13 mouse cellular contexts compared by ENCODE assay signal in genomic region chr9:64830641-64831040, GRCm38 (mm10).
"Had no signal": no experiment of that assay in that cellular context is flagged by ENCODE, and none has a peak within 500 bp of the region (broad histone marks: within the 10 kb centered on the region; RNA-seq: fewer than 3 reads in every experiment).

No protein-coding gene starts in this region.

- ATAC-seq: intestine, postnatal 0 days; midbrain, embryonic 15.5 days had no signal

- H3K4me2 ChIP-seq: limb, embryonic 13.5 days; lung, embryonic 15.5 days; midbrain, embryonic 11.5 days; midbrain, embryonic 15.5 days; neural tube, embryonic 12.5 days had no signal

- DNase-seq: kidney, adult 8-10 months; kidney, postnatal 36 days; left cerebral cortex, postnatal 4 days; retina, postnatal 1 day; right cerebral cortex, postnatal 4 days; spleen, adult 18-20 months; thymus, postnatal 36 days had no signal

- H3K27ac ChIP-seq: limb, embryonic 13.5 days; lung, embryonic 15.5 days; midbrain, embryonic 15.5 days; neural tube, embryonic 12.5 days had no signal

- H3K9ac ChIP-seq: limb, embryonic 13.5 days; lung, embryonic 15.5 days; midbrain, embryonic 15.5 days; neural tube, embryonic 12.5 days had no signal

- H3K27me3 ChIP-seq: limb, embryonic 13.5 days; lung, embryonic 15.5 days; midbrain, embryonic 15.5 days; neural tube, embryonic 12.5 days had no signal

- H3K4me1 ChIP-seq: limb, embryonic 13.5 days; lung, embryonic 15.5 days; midbrain, embryonic 15.5 days; neural tube, embryonic 12.5 days had no signal

- H3K4me3 ChIP-seq: limb, embryonic 13.5 days; lung, embryonic 15.5 days; midbrain, embryonic 15.5 days; neural tube, embryonic 12.5 days had no signal

- H3K9me3 ChIP-seq: limb, embryonic 13.5 days; lung, embryonic 15.5 days; midbrain, embryonic 15.5 days; neural tube, embryonic 12.5 days had no signal

- H3K36me3 ChIP-seq: limb, embryonic 13.5 days; lung, embryonic 15.5 days; midbrain, embryonic 15.5 days; neural tube, embryonic 12.5 days had no signal
